Mouse (Mus musculus): ENCODE results near the gene Cdk2. TPM values are rescaled to one million over a fixed set of nuclear protein-coding genes. Genes with fewer than 3 reads are reported as not detected.

Cdk2 gene
- polyA plus RNA-seq (2014; fragmentation: Illumina TruSeq; extraction: RNeasy Lipid Tissue Mini Kit (QIAGEN cat#74804); ENCODE audit: low read depth, low replicate concordance): 13.9 TPM

GRCm38 (mm10) chr10:128704491-128705316 is at the start of gene Cdk2:
Gene Cdk2, minus strand, starts transcription at chr10:128705031.

DNA sequence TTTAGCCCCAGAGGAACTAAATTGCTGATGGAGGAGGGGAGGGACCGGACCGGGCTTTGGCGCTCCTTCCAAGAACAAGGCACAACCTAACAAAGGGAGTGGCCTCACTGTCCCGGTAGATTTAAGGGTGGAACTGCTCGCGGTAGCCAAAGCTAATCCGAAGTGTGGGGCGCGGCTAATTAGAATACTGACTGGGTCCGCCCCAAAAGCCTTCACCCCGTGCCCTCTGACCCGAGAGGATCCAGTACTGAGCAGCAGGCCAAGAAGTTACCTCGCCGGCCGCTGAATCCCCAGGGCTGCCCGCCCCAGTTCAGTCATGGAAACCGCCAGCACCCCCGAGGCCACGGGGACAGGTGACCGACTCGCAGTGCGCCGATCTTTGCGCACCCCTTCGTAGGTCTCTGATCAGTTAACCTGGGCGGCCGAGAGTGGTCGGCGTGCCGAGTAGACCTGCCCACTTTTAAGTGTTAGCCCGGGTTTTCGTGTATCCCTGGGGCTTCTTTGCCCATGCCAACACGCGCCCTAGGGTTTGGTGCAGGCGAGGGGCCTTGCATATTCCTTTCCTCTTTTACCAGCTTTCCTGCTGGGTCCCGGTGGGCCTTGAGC is 42.9 kb upstream of the Cdk2 start, which contains the start of gene Pym1:
TSS of gene Pym1 (plus strand) at position 244 of the 606 bp plus-strand sequence.

GRCm38 (mm10) chr10:128744680-128745601 is 40.1 kb upstream of the Cdk2 start, which contains the start of gene Dgka:
Gene Dgka, minus strand, starts transcription at chr10:128744855.

DNA sequence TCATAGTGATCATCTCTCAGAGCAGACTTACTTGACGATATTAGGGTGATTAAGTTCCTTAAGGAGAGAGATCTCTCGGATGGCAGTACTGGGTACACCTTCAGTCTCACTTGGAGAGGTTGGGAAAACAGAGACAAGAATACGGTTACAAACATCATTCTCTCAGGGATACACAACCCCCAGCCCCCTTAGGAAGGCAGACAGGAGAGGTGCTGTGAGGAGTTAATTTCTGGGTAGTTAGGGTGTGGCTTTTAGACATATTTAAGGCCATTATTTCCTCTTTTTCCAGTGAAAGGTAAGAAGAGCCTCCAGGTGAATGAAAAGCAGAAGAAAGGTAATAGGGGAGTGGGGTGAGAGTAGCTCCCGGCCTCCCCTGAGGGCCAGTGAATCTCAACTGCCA is 936 bp downstream of the Cdk2 start, which contains the start of gene Pmel:
TSS of gene Pmel (plus strand) at position 301 of the 400 bp plus-strand sequence.

GRCm38 (mm10) chr10:128695992-128696807 is 8.6 kb downstream of the Cdk2 start, which contains the start of gene Rab5b:
Gene Rab5b, minus strand, starts transcription at chr10:128696264.

GRCm38 (mm10) chr10:128673763-128674468 is 30.9 kb downstream of the Cdk2 start, which contains the start of gene Suox:
Gene Suox, minus strand, starts transcription at chr10:128674073.

Other genes with a start within 250 kb of the Cdk2 start
- 56.7 TPM for gene Smarcc2, start 245.8 kb downstream of the Cdk2 start, polyA plus RNA-seq (2014; fragmentation: Illumina TruSeq; extraction: RNeasy Lipid Tissue Mini Kit (QIAGEN cat#74804); ENCODE audit: low read depth, low replicate concordance)
- gene Myl6, start 210.9 kb downstream of the Cdk2 start, polyA plus RNA-seq (2014; fragmentation: Illumina TruSeq; extraction: RNeasy Lipid Tissue Mini Kit (QIAGEN cat#74804); ENCODE audit: low read depth, low replicate concordance): 525 TPM
- gene Myl6b, start 206.3 kb downstream of the Cdk2 start, polyA plus RNA-seq (2014; fragmentation: Illumina TruSeq; extraction: RNeasy Lipid Tissue Mini Kit (QIAGEN cat#74804); ENCODE audit: low read depth, low replicate concordance): 3.0 TPM
- gene Esyt1, start 179.2 kb downstream of the Cdk2 start, polyA plus RNA-seq (2014; fragmentation: Illumina TruSeq; extraction: RNeasy Lipid Tissue Mini Kit (QIAGEN cat#74804); ENCODE audit: low read depth, low replicate concordance): 20.8 TPM
- 7.1 TPM for gene Zc3h10, start 157.3 kb downstream of the Cdk2 start, polyA plus RNA-seq (2014; fragmentation: Illumina TruSeq; extraction: RNeasy Lipid Tissue Mini Kit (QIAGEN cat#74804); ENCODE audit: low read depth, low replicate concordance)
- gene Rpl41, start 155.7 kb downstream of the Cdk2 start, polyA plus RNA-seq (2014; fragmentation: Illumina TruSeq; extraction: RNeasy Lipid Tissue Mini Kit (QIAGEN cat#74804); ENCODE audit: low read depth, low replicate concordance): 918 TPM
- gene Pa2g4, start 139.0 kb downstream of the Cdk2 start, polyA plus RNA-seq (2014; fragmentation: Illumina TruSeq; extraction: RNeasy Lipid Tissue Mini Kit (QIAGEN cat#74804); ENCODE audit: low read depth, low replicate concordance): 56.0 TPM
- 7.1 TPM for gene Erbb3, start 115.4 kb downstream of the Cdk2 start, polyA plus RNA-seq (2014; fragmentation: Illumina TruSeq; extraction: RNeasy Lipid Tissue Mini Kit (QIAGEN cat#74804); ENCODE audit: low read depth, low replicate concordance)
- gene Rps26, start 78.3 kb downstream of the Cdk2 start, polyA plus RNA-seq (2014; fragmentation: Illumina TruSeq; extraction: RNeasy Lipid Tissue Mini Kit (QIAGEN cat#74804); ENCODE audit: low read depth, low replicate concordance): 328 TPM
- gene Ikzf4, start 59.0 kb downstream of the Cdk2 start, polyA plus RNA-seq (2014; fragmentation: Illumina TruSeq; extraction: RNeasy Lipid Tissue Mini Kit (QIAGEN cat#74804); ENCODE audit: low read depth, low replicate concordance): 0.37 TPM
- 27.1 TPM for gene Suox, start 31.0 kb downstream of the Cdk2 start, polyA plus RNA-seq (2014; fragmentation: Illumina TruSeq; extraction: RNeasy Lipid Tissue Mini Kit (QIAGEN cat#74804); ENCODE audit: low read depth, low replicate concordance)
- 82.2 TPM for gene Rab5b, start 8.8 kb downstream of the Cdk2 start, polyA plus RNA-seq (2014; fragmentation: Illumina TruSeq; extraction: RNeasy Lipid Tissue Mini Kit (QIAGEN cat#74804); ENCODE audit: low read depth, low replicate concordance)
- gene Pmel, start 836 bp downstream of the Cdk2 start, polyA plus RNA-seq (2014; fragmentation: Illumina TruSeq; extraction: RNeasy Lipid Tissue Mini Kit (QIAGEN cat#74804); ENCODE audit: low read depth, low replicate concordance): 0.26 TPM
- 12.8 TPM for gene Dgka, start 39.8 kb upstream of the Cdk2 start, polyA plus RNA-seq (2014; fragmentation: Illumina TruSeq; extraction: RNeasy Lipid Tissue Mini Kit (QIAGEN cat#74804); ENCODE audit: low read depth, low replicate concordance)
- gene Pym1, start 42.9 kb upstream of the Cdk2 start, polyA plus RNA-seq (2014; fragmentation: Illumina TruSeq; extraction: RNeasy Lipid Tissue Mini Kit (QIAGEN cat#74804); ENCODE audit: low read depth, low replicate concordance): 9.7 TPM
- gene Mmp19, start 85.9 kb upstream of the Cdk2 start, polyA plus RNA-seq (2014; fragmentation: Illumina TruSeq; extraction: RNeasy Lipid Tissue Mini Kit (QIAGEN cat#74804); ENCODE audit: low read depth, low replicate concordance): 1.7 TPM
- gene Dnajc14, start 99.0 kb upstream of the Cdk2 start, polyA plus RNA-seq (2014; fragmentation: Illumina TruSeq; extraction: RNeasy Lipid Tissue Mini Kit (QIAGEN cat#74804); ENCODE audit: low read depth, low replicate concordance): 30.3 TPM
- gene Tmem198b, start 99.3 kb upstream of the Cdk2 start, polyA plus RNA-seq (2014; fragmentation: Illumina TruSeq; extraction: RNeasy Lipid Tissue Mini Kit (QIAGEN cat#74804); ENCODE audit: low read depth, low replicate concordance): 9.2 TPM
- 89.3 TPM for gene Sarnp, start 112.3 kb upstream of the Cdk2 start, polyA plus RNA-seq (2014; fragmentation: Illumina TruSeq; extraction: RNeasy Lipid Tissue Mini Kit (QIAGEN cat#74804); ENCODE audit: low read depth, low replicate concordance)
- gene Ormdl2, start 116.6 kb upstream of the Cdk2 start, polyA plus RNA-seq (2014; fragmentation: Illumina TruSeq; extraction: RNeasy Lipid Tissue Mini Kit (QIAGEN cat#74804); ENCODE audit: low read depth, low replicate concordance): 14.6 TPM
- gene Gdf11, start 186.7 kb upstream of the Cdk2 start, polyA plus RNA-seq (2014; fragmentation: Illumina TruSeq; extraction: RNeasy Lipid Tissue Mini Kit (QIAGEN cat#74804); ENCODE audit: low read depth, low replicate concordance): 0.97 TPM
- gene Cd63, start 196.0 kb upstream of the Cdk2 start, polyA plus RNA-seq (2014; fragmentation: Illumina TruSeq; extraction: RNeasy Lipid Tissue Mini Kit (QIAGEN cat#74804); ENCODE audit: low read depth, low replicate concordance): 176 TPM
- gene Rdh5, start 217.9 kb upstream of the Cdk2 start, polyA plus RNA-seq (2014; fragmentation: Illumina TruSeq; extraction: RNeasy Lipid Tissue Mini Kit (QIAGEN cat#74804); ENCODE audit: low read depth, low replicate concordance): 13.4 TPM
- gene Bloc1s1, start 219.0 kb upstream of the Cdk2 start, polyA plus RNA-seq (2014; fragmentation: Illumina TruSeq; extraction: RNeasy Lipid Tissue Mini Kit (QIAGEN cat#74804); ENCODE audit: low read depth, low replicate concordance): 352 TPM
- gene Itga7, start 228.8 kb upstream of the Cdk2 start, polyA plus RNA-seq (2014; fragmentation: Illumina TruSeq; extraction: RNeasy Lipid Tissue Mini Kit (QIAGEN cat#74804); ENCODE audit: low read depth, low replicate concordance): 122 TPM